Mouse (Mus musculus) heart, embryonic 14.5 days (tissue): Measurements from ENCODE around the gene Unc79. TPM values are rescaled to one million over a fixed set of nuclear protein-coding genes. Genes with fewer than 3 reads are reported as not detected.
A peak's percentile ranks its signal among the peaks of the same experiment; 100 is the strongest.

ENCODE experiments used
- ATAC-seq: fragments of 200-750 bp; cut with Nextera tagmentation; 2 replicates; pipeline ENCODE4 v1.8.0; 2017; ENCODE audit warnings: low read depth, moderate TSS enrichment; ENCODE audit not compliant: insufficient number of reproducible peaks, insufficient read depth, low FRiP score
- H3K27ac ChIP-seq, 2 experiments: fragments of 200-500 bp in 1 of 2; fragments of 300-500 bp in 1 of 2; sonication (generic) in 1 of 2; replicated peaks in 1 of 2; 2 replicates each; pipeline ENCODE4 v1.5.1; 2012 to 2014; ENCODE audit warnings: low read depth in 2 of 2, low read length in 2 of 2, control low read depth in 1 of 2, mild to moderate bottlenecking in 1 of 2, mixed read lengths in 1 of 2; ENCODE audit not compliant: control insufficient read depth in 1 of 2, insufficient read depth in 1 of 2
- H3K27me3 ChIP-seq: fragments of 300-500 bp; sonication (generic); 2 replicates; pipeline ENCODE4 v1.6.1; 2014; ENCODE audit warnings: mild to moderate bottlenecking, low read length, control low read depth; ENCODE audit not compliant: control insufficient read depth, insufficient read depth
- H3K36me3 ChIP-seq: fragments of 300-500 bp; sonication (generic); 2 replicates; pipeline ENCODE4 v1.6.1; 2014; ENCODE audit warnings: mild to moderate bottlenecking, control low read depth, low read length, mixed read lengths; ENCODE audit not compliant: control insufficient read depth, insufficient read depth
- H3K4me1 ChIP-seq, 2 experiments: fragments of 200-500 bp in 1 of 2; fragments of 300-500 bp in 1 of 2; sonication (generic) in 1 of 2; 2 replicates each; pipeline ENCODE4 v1.6.1; 2012 to 2014; ENCODE audit warnings: low read length in 2 of 2, control low read depth in 1 of 2, mixed read lengths in 1 of 2; ENCODE audit not compliant: control insufficient read depth in 2 of 2, insufficient read depth in 2 of 2
- H3K4me2 ChIP-seq: fragments of 300-500 bp; sonication (generic); 2 replicates; pipeline ENCODE4 v1.6.1; 2014; ENCODE audit warnings: mild to moderate bottlenecking, low read length
- H3K4me3 ChIP-seq, 2 experiments: fragments of 200-500 bp in 1 of 2; fragments of 300-500 bp in 1 of 2; sonication (generic) in 1 of 2; 2 replicates each; pipeline ENCODE4 v1.5.1; 2012 to 2014; ENCODE audit warnings: low read length in 2 of 2, mild to moderate bottlenecking in 2 of 2, control low read depth in 1 of 2, low read depth in 1 of 2, moderate library complexity in 1 of 2; ENCODE audit not compliant: control insufficient read depth in 1 of 2, insufficient read depth in 1 of 2
- H3K9ac ChIP-seq: fragments of 300-500 bp; sonication (generic); 2 replicates; pipeline ENCODE4 v1.6.1; 2014; ENCODE audit warnings: mild to moderate bottlenecking, low read length
- H3K9me3 ChIP-seq: fragments of 300-500 bp; sonication (generic); 2 replicates; pipeline ENCODE4 v1.6.1; 2016; ENCODE audit warnings: low read length, control low read depth; ENCODE audit not compliant: control insufficient read depth
- WGBS: fragments of 180-500 bp; shearing (Covaris S2); extraction: QIAGEN DNeasy Blood & Tissue Kit; methylation state at CpG from one replicate; pipeline ENCODE4 v1.1.7; 2014; 5-methylcytosine and 5-hydroxymethylcytosine counted together
- polyA plus RNA-seq: library from polyadenylated mRNA; unstranded; fragments of >200 nt; fragmentation: Nextera tagmentation; extraction: Ambion mirVana; gene quantifications from 2 replicates; pipeline ENCODE4 v1.2.1, GENCODE M21; 2014

The Unc79 gene
- polyA plus RNA-seq, 1 experiment from 2014 or later = 0.07 TPM

- Histone ChIP-seq H3K27me3 (peaks cover 6% of the 10 kb centered on the region; the same call in 1 of the 2 replicates), H3K27ac (no peak overlapping the region), H3K9ac (no peak overlapping the region), H3K4me1 (no peaks in the 10 kb centered on the region), H3K4me2 (no peak overlapping the region), H3K36me3 (no peaks in the 10 kb centered on the region), H3K4me3 (no peak overlapping the region), H3K9me3 (no peaks in the 10 kb centered on the region)
- ATAC-seq = no peak
- 70% methylated on average over 2 of the region's 2 CpGs for WGBS
These were observed 206.3 kb downstream of the Unc79 start for GRCm38 (mm10) chr12:103154927-103155326.

DNA sequence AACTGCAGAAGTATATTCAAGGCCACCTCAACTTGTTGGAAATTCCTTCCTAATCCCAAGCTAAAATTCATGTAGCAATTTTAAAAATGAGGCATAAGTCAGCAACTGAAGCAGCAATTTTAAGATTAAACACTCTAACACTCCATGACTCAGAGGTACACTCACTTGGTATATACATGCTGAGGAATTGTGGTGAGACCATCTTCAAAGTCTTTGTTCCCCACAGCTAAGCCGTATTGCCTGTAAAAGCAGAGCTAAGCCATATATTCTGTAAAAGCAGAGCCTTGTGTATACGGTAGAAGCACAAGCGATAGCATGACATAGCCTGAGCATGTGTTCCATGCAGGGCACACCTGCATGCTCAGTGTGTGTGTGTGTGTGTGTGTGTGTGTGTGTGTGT, 206.7 kb downstream of the Unc79 start:
- Histone ChIP-seq H3K27ac (no peak overlapping the region), H3K4me1 (no peaks in the 10 kb centered on the region), H3K4me3 (no peak overlapping the region), H3K27me3 (peaks cover 6% of the 10 kb centered on the region; the same call in 1 of the 2 replicates), H3K4me2 (no peak overlapping the region), H3K36me3 (no peaks in the 10 kb centered on the region), H3K9ac (no peak overlapping the region), H3K9me3 (no peaks in the 10 kb centered on the region)
- no peak for ATAC-seq
- WGBS = 71% methylated on average over 3 of the region's 3 CpGs

DNA sequence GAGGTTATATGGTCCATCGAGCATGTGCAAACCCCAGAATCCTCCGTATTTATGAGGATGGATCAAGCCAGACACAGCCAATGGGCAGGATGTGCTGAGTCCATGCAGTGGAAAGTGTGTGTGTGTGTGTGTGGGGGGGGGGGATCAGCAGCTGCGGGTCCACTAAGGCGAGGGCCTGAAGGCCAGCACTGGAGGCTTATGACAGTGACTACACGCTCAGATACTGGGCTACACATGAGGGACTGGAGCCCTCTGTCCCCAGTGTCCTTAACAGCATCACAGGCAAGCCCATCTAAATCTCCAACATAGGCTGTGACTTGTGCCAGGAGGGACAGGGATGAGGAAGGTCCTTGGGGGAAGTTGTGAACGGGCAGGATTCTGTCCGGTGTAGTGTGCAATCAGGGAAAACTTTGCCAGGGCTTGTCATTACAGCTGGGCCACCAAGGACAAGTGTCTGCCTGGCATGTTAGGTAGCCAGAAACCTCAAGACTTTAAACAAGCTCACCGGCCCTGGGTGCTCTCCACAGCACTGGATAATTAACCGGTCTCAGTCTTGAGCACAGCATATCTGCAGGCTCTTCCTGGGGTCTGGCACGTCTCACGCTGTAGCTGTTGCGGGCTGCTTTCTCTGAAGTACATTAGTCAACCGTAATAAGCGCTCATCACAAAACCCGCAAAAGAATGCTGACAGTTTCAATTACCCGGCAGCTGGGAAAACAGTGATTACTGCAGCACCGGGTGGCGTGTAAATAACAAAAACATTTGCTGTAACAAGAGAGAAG, 208.7 kb downstream of the Unc79 start:
- Histone ChIP-seq H3K9me3 (no peaks in the 10 kb centered on the region), H3K36me3 (no peaks in the 10 kb centered on the region), H3K27me3 (peaks cover 6% of the 10 kb centered on the region; the same call in 1 of the 2 replicates), H3K4me2 (peak overlapping the region; percentile 13; the same call in 1 of the 2 replicates), H3K4me1 (no peaks in the 10 kb centered on the region), H3K4me3 (no peak overlapping the region), H3K9ac (no peak overlapping the region), H3K27ac (no peak overlapping the region)
- no peak for ATAC-seq
- WGBS = 41% methylated on average over 18 of the region's 18 CpGs

- WGBS = 67% methylated on average over 8 of the region's 8 CpGs
- H3K4me1 ChIP-seq = no peaks in the 10 kb centered on the region
- no peaks in the 10 kb centered on the region for H3K9me3 ChIP-seq
- no peak for ATAC-seq
- no peaks in the 10 kb centered on the region for H3K36me3 ChIP-seq
- H3K27ac ChIP-seq = no peak overlapping the region
- H3K27me3 ChIP-seq = peaks cover 6% of the 10 kb centered on the region; the same call in 1 of the 2 replicates
- no peak overlapping the region for H3K9ac ChIP-seq
- no peak overlapping the region for H3K4me2 ChIP-seq
- no peak overlapping the region for H3K4me3 ChIP-seq
These were observed 210.4 kb downstream of the Unc79 start for GRCm38 (mm10) chr12:103159016-103159415.

GRCm38 (mm10) chr12:103160721-103161120, 212.1 kb downstream of the Unc79 start:
- no peaks in the 10 kb centered on the region for H3K36me3 ChIP-seq
- H3K4me3 ChIP-seq = no peak overlapping the region
- no peak for ATAC-seq
- no peak overlapping the region for H3K9ac ChIP-seq
- H3K9me3 ChIP-seq = no peaks in the 10 kb centered on the region
- 82% methylated on average over 4 of the region's 4 CpGs for WGBS
- no peak overlapping the region for H3K4me2 ChIP-seq
- no peak overlapping the region for H3K27ac ChIP-seq
- no peaks in the 10 kb centered on the region for H3K4me1 ChIP-seq
- peaks cover 6% of the 10 kb centered on the region; the same call in 1 of the 2 replicates for H3K27me3 ChIP-seq

GRCm38 (mm10) chr12:103163596-103163995, 214.9 kb downstream of the Unc79 start:
- Histone ChIP-seq H3K4me3 (no peak overlapping the region), H3K36me3 (no peaks in the 10 kb centered on the region), H3K4me2 (no peak overlapping the region), H3K27ac (no peak overlapping the region), H3K27me3 (peaks cover 6% of the 10 kb centered on the region; the same call in 1 of the 2 replicates), H3K4me1 (no peaks in the 10 kb centered on the region), H3K9me3 (no peaks in the 10 kb centered on the region), H3K9ac (no peak overlapping the region)
- 79% methylated on average over 10 of the region's 10 CpGs for WGBS
- no peak for ATAC-seq

- no peak overlapping the region for H3K4me3 ChIP-seq
- no peaks in the 10 kb centered on the region for H3K9me3 ChIP-seq
- H3K9ac ChIP-seq = no peak overlapping the region
- H3K27me3 ChIP-seq = peaks cover 3% of the 10 kb centered on the region; the same call in 1 of the 2 replicates
- no peak for ATAC-seq
- no peaks in the 10 kb centered on the region for H3K36me3 ChIP-seq
- 67% methylated on average over 14 of the region's 14 CpGs for WGBS
- H3K4me1 ChIP-seq = no peaks in the 10 kb centered on the region
- no peak overlapping the region for H3K27ac ChIP-seq
- H3K4me2 ChIP-seq = no peak overlapping the region
These were observed 215.7 kb downstream of the Unc79 start for GRCm38 (mm10) chr12:103164101-103165030.
